Mouse (Mus musculus) heart, adult 18-20 months (tissue): ENCODE measurements around the gene Cldn7. TPM values are rescaled to one million over a fixed set of nuclear protein-coding genes. Genes with fewer than 3 reads are reported as not detected.

Experiments
- DNase-seq, 2 experiments: peaks; one replicate each; pipeline ENCODE4 v3.0.0; 2021 to 2022; ENCODE audit warnings: mixed read lengths in 1 of 2
- total RNA-seq, 2 experiments: library from RNA; stranded (reverse); gene quantifications; 2 replicates each; pipeline ENCODE4 v1.2.3; 2021

Gene Cldn7
- total RNA-seq, 2 experiments from 2014 or later, result 1.3 TPM; not detected in 1

GRCm38 (mm10) chr11:69990850-69991691, 26.5 kb downstream of the Cldn7 start, which contains the start of gene Gabarap:
Gabarap (plus strand) TSS chr11:69991143.
- peak; percentile 98 for DNase-seq

- DNase-seq, result no peak
Measured at GRCm38 (mm10) chr11:69991711-69992110, 27.1 kb downstream of the Cldn7 start.

GRCm38 (mm10) chr11:69992396-69992795, 27.8 kb downstream of the Cldn7 start:
- peak in 1 of 2 experiments; percentile 39 for DNase-seq

GRCm38 (mm10) chr11:69992932-69993331, 28.4 kb downstream of the Cldn7 start:
- DNase-seq, result no peak

GRCm38 (mm10) chr11:69994401-69995090, 30.0 kb downstream of the Cldn7 start:
- DNase-seq, result no peak

GRCm38 (mm10) chr11:69995391-69995960, 30.9 kb downstream of the Cldn7 start, which contains the start of gene Phf23:
Phf23 (plus strand) TSS chr11:69995777.
- peak; percentile 98 to 100 for DNase-seq

GRCm38 (mm10) chr11:69996161-69997061, 31.8 kb downstream of the Cldn7 start:
- DNase-seq, result peak; percentile 57 to 71

- peak; percentile 92 to 94 for DNase-seq
Measured at GRCm38 (mm10) chr11:69997070-69997509, 32.5 kb downstream of the Cldn7 start.

GRCm38 (mm10) chr11:69998567-69999491, 34.2 kb downstream of the Cldn7 start:
- DNase-seq, result peak in 1 of 2 experiments; percentile 28

- DNase-seq, result no peak
Measured at GRCm38 (mm10) chr11:69999666-70000065, 35.1 kb downstream of the Cldn7 start.

- peak; percentile 91 to 94 for DNase-seq
Measured at GRCm38 (mm10) chr11:70000396-70000898, 35.9 kb downstream of the Cldn7 start, which contains the start of gene Dvl2. Dvl2 (plus strand) TSS chr11:70000595.

GRCm38 (mm10) chr11:70001159-70001558, 36.6 kb downstream of the Cldn7 start:
- no peak for DNase-seq

- DNase-seq, result no peak
Measured at GRCm38 (mm10) chr11:70001865-70002264, 37.3 kb downstream of the Cldn7 start.

GRCm38 (mm10) chr11:70002471-70002870, 37.9 kb downstream of the Cldn7 start:
- no peak for DNase-seq

- DNase-seq, result no peak
Measured at GRCm38 (mm10) chr11:70005521-70005920, 40.9 kb downstream of the Cldn7 start.

- DNase-seq, result no peak
Measured at GRCm38 (mm10) chr11:70010033-70010432, 45.5 kb downstream of the Cldn7 start.

- no peak for DNase-seq
Measured at GRCm38 (mm10) chr11:70010548-70010947, 46.0 kb downstream of the Cldn7 start.

- no peak for DNase-seq
Measured at GRCm38 (mm10) chr11:70010961-70011360, 46.4 kb downstream of the Cldn7 start.

GRCm38 (mm10) chr11:70012931-70013330, 48.4 kb downstream of the Cldn7 start:
- DNase-seq, result no peak

- no peak for DNase-seq
Measured at GRCm38 (mm10) chr11:70013408-70013807, 48.8 kb downstream of the Cldn7 start.
